Mouse (Mus musculus) kidney, embryonic 15.5 days (tissue): ENCODE measurements around the gene Lamc2. TPM values are rescaled to one million over a fixed set of nuclear protein-coding genes. Genes with fewer than 3 reads are reported as not detected.
"Not testable (repeated sequence)": the region's sequence is repeated elsewhere in the genome, so short reads cannot be mapped to it uniquely, and the experiment has no call there.

Source experiments
- ATAC-seq: fragments of 200-750 bp; cut with Nextera tagmentation; replicated peaks from 2 replicates; pipeline ENCODE4 v1.8.0; 2017; ENCODE audit warnings: moderate TSS enrichment; ENCODE audit not compliant: low FRiP score
- H3K27ac ChIP-seq: fragments of 300-500 bp; sonication (generic); 2 replicates; pipeline ENCODE4 v1.5.1; 2015; ENCODE audit warnings: mild to moderate bottlenecking, inconsistent platforms
- H3K27me3 ChIP-seq: fragments of 300-500 bp; sonication (generic); 2 replicates; pipeline ENCODE4 v1.6.1; 2015; ENCODE audit warnings: inconsistent platforms
- H3K36me3 ChIP-seq: fragments of 300-500 bp; sonication (generic); 2 replicates; pipeline ENCODE4 v1.6.1; 2015; ENCODE audit warnings: inconsistent platforms
- H3K4me1 ChIP-seq: fragments of 300-500 bp; sonication (generic); 2 replicates; pipeline ENCODE4 v1.6.1; 2015; ENCODE audit warnings: inconsistent platforms
- H3K4me2 ChIP-seq: fragments of 300-500 bp; sonication (generic); 2 replicates; pipeline ENCODE4 v1.6.1; 2015; ENCODE audit warnings: moderate library complexity, mild to moderate bottlenecking, inconsistent platforms
- H3K4me3 ChIP-seq: fragments of 300-500 bp; sonication (generic); replicated peaks from 2 replicates; pipeline ENCODE4 v1.5.1; 2015; ENCODE audit warnings: mild to moderate bottlenecking, inconsistent platforms
- H3K9ac ChIP-seq: fragments of 300-500 bp; sonication (generic); 2 replicates; pipeline ENCODE4 v1.6.1; 2015; ENCODE audit warnings: mild to moderate bottlenecking, inconsistent platforms
- H3K9me3 ChIP-seq: fragments of 300-500 bp; sonication (generic); replicated peaks from 2 replicates; pipeline ENCODE4 v1.6.1; 2016; ENCODE audit warnings: inconsistent platforms
- WGBS: fragments of 180-500 bp; shearing (Covaris S2); methylation state at CpG from one replicate; pipeline ENCODE4 v1.1.7; 2015; ENCODE audit warnings: mixed read lengths; 5-methylcytosine and 5-hydroxymethylcytosine counted together
- polyA plus RNA-seq: library from polyadenylated mRNA; unstranded; fragments of >200 nt; fragmentation: Nextera tagmentation; extraction: Ambion mirVana; gene quantifications from 2 replicates; pipeline ENCODE4 v1.2.1, GENCODE M21; 2015

Lamc2 gene
- polyA plus RNA-seq, 1 experiment from 2014 or later = 42.3 TPM

DNA sequence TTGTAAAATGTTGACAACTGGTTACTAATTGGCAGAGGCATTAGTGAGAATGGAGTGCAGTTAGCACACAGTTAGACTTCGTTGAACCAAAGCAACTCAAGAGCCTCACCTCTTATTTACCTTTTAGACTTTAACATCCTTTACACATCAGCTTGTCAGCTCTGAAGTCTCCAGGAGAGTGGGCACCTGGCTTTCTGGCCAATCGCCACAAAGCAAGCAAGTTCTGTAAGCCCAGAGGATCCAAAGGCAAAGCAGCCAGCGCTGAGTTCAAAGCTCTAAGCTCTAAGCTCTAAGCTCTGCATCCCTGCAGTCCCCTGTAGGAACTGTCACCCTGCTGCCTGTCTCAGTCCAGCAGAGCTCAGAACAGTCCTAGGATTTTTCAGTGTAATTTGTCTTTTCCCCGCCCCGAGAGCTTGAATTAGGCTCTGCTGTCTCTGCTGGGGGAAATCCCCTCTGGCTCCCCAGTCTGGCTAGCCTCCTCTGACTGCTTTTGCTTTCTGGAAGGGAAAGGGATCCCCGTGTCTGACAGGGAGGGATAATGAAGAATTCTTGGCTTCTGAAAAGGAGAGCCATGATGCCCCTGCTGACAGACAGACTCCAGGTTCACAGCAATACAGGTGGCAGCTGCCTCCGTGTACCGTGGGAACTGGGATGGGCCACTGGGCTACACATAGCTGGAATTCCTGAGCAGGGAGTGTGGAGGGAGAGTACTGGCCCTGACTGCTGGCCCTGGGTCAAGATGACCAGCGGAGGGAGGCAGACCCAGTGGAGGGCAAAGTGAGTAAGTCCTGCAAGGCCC is 94.6 kb downstream of the Lamc2 start:
- H3K4me1 ChIP-seq = peaks cover 34% of the 10 kb centered on the region
- H3K4me2 ChIP-seq = 0 out of 2 replicates have a peak overlapping the region, but pooled peaks have one; percentile 6
- peak; percentile 86 for ATAC-seq
- 35% methylated on average over 9 of the region's 9 CpGs for WGBS
- no peaks in the 10 kb centered on the region for H3K9me3 ChIP-seq
- no peaks in the 10 kb centered on the region for H3K36me3 ChIP-seq
- no peak overlapping the region for H3K4me3 ChIP-seq
- H3K27me3 ChIP-seq = no peaks in the 10 kb centered on the region
- no peak overlapping the region for H3K9ac ChIP-seq
- peak overlapping the region; percentile 74 for H3K27ac ChIP-seq

DNA sequence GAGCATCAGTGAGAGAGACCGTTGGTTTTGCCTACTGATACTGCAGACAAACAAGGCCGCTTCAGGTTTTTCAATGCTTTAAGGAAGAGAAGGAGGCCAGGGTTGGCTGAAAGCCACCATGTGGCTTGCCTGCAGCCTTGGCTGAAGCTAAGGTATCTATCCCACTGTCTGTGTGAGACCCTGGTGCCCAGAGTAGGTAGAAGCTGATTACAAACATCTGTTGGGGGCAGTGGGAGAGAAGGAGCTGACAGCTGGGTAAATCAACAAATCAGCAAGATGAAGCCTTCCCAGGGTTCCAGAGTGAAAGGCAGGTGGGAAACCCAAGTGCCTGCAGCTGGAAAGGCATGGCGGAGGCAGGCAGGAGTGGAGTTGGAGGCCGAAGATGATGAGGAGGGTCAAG is 95.4 kb downstream of the Lamc2 start:
- ATAC-seq = no peak
- Histone ChIP-seq H3K9me3 (no peaks in the 10 kb centered on the region), H3K4me1 (peaks cover 25% of the 10 kb centered on the region), H3K4me2 (no peak overlapping the region), H3K27me3 (no peaks in the 10 kb centered on the region), H3K4me3 (no peak overlapping the region), H3K27ac (no peak overlapping the region), H3K9ac (no peak overlapping the region), H3K36me3 (no peaks in the 10 kb centered on the region)
- WGBS = 74% methylated on average over 4 of the region's 4 CpGs

GRCm38 (mm10) chr1:153090081-153090480 is 96.2 kb downstream of the Lamc2 start:
- 81% methylated on average over 2 of the region's 2 CpGs for WGBS
- no peak overlapping the region for H3K4me3 ChIP-seq
- peaks cover 25% of the 10 kb centered on the region for H3K4me1 ChIP-seq
- no peaks in the 10 kb centered on the region for H3K9me3 ChIP-seq
- no peak for ATAC-seq
- H3K36me3 ChIP-seq = no peaks in the 10 kb centered on the region
- no peaks in the 10 kb centered on the region for H3K27me3 ChIP-seq
- no peak overlapping the region for H3K4me2 ChIP-seq
- no peak overlapping the region for H3K27ac ChIP-seq
- no peak overlapping the region for H3K9ac ChIP-seq

GRCm38 (mm10) chr1:153087771-153088170 is 98.5 kb downstream of the Lamc2 start:
- Histone ChIP-seq H3K27me3 (no peaks in the 10 kb centered on the region), H3K4me2 (no peak overlapping the region), H3K9ac (no peak overlapping the region), H3K36me3 (no peaks in the 10 kb centered on the region), H3K4me3 (no peak overlapping the region), H3K9me3 (no peaks in the 10 kb centered on the region), H3K4me1 (peaks cover 15% of the 10 kb centered on the region), H3K27ac (no peak overlapping the region)
- WGBS = 80% methylated on average over 5 of the region's 5 CpGs
- no peak for ATAC-seq

- H3K9ac ChIP-seq = no peak overlapping the region
- H3K36me3 ChIP-seq = no peaks in the 10 kb centered on the region
- no peak for ATAC-seq
- H3K4me2 ChIP-seq = no peak overlapping the region
- no peaks in the 10 kb centered on the region for H3K27me3 ChIP-seq
- H3K27ac ChIP-seq = no peak overlapping the region
- H3K4me3 ChIP-seq = no peak overlapping the region
- 87% methylated on average over 5 of the region's 5 CpGs for WGBS
- H3K9me3 ChIP-seq = no peaks in the 10 kb centered on the region
- no peaks in the 10 kb centered on the region for H3K4me1 ChIP-seq
Observed at GRCm38 (mm10) chr1:153085198-153085597, 101.0 kb downstream of the Lamc2 start.

DNA sequence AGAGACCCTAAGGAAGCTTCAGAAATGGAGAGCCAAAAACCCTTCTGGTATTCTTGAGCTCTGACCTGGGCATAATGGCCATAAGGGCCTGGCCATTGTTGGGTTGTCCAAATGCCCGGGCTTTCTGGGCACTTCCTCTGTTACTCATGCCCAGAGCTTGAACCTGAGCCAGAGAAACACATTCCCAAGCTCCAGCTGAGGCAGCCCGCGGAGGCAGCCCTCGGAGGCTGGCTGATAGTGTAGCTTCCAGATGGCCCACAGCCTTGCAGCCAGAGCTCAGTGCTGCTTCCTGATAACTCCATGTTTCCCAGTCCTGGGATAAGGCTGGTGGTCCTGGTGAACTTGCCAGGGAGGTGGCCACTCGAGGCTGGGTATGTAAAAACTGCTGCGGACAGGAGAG is 102.1 kb downstream of the Lamc2 start:
- H3K27ac ChIP-seq = no peak overlapping the region
- H3K27me3 ChIP-seq = no peaks in the 10 kb centered on the region
- no peaks in the 10 kb centered on the region for H3K4me1 ChIP-seq
- no peaks in the 10 kb centered on the region for H3K36me3 ChIP-seq
- no peak overlapping the region for H3K4me3 ChIP-seq
- H3K9me3 ChIP-seq = no peaks in the 10 kb centered on the region
- ATAC-seq = no peak
- H3K4me2 ChIP-seq = no peak overlapping the region
- 80% methylated on average over 6 of the region's 6 CpGs for WGBS
- H3K9ac ChIP-seq = no peak overlapping the region

DNA sequence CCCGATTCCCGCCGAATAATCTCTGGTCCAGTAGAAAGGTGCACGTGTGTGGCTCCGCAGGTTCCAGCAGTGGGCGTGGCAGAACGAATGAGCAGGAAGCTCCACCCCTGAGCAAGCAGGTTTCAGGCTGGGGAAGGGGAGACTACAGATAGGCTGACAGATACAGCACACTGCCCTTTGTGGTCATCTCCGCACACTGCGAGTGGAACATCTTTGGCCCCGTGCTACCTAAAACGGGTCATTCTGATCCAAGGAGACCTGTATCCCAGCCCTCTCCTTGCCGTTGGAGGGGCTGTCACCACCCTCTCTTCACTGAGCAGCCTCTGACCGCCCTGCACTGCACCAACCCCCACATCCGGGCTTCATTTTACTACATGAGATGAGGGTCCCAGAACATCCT is 103.0 kb downstream of the Lamc2 start:
- not testable (repeated sequence) for H3K9me3 ChIP-seq, H3K27ac ChIP-seq, H3K4me2 ChIP-seq, H3K9ac ChIP-seq, ATAC-seq, H3K36me3 ChIP-seq, H3K27me3 ChIP-seq, H3K4me3 ChIP-seq, H3K4me1 ChIP-seq
- 92% methylated on average over 10 of the region's 14 CpGs for WGBS

- H3K36me3 ChIP-seq = no peaks in the 10 kb centered on the region
- H3K27me3 ChIP-seq = peaks cover 38% of the 10 kb centered on the region
- H3K4me2 ChIP-seq = no peak overlapping the region
- peaks cover 15% of the 10 kb centered on the region; the same call in 1 of the 2 replicates for H3K4me1 ChIP-seq
- no peak overlapping the region for H3K27ac ChIP-seq
- H3K9ac ChIP-seq = no peak overlapping the region
- no peak overlapping the region for H3K4me3 ChIP-seq
- peak; percentile 75 for ATAC-seq
- WGBS = 45% methylated on average over 6 of the region's 6 CpGs
- no peaks in the 10 kb centered on the region for H3K9me3 ChIP-seq
Observed at GRCm38 (mm10) chr1:153075955-153076354, 110.3 kb downstream of the Lamc2 start.

DNA sequence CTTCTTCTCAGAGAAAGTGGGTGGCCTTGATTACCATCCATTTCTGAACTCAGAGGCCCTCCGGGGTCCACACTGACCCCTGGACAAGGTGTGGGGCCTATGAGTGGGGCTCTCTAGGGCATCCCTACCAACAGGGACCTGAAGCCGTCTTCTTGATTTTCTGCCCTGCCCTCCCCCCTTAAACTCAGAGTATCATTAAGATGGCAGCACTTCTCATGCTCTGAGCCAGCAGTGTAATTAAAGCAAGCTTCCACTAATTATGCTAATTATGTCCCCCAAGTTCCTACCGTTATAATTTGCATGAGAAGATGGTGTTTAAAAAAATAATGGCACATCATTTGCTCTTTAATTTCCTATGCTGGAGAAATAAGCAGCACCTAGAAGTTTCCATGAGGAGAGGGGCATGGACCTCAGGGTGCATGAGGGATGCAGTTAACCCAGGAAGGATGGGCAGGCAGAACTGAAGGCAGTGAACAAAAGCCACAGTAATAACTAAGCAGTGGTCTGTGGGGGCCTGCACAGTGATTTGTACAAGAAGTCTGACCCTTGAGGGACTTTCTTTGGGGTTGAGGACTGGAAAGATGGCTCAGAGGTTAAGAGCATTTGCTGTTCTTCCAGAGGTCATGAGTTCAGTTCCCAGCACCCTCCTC is 111.0 kb downstream of the Lamc2 start:
- Histone ChIP-seq H3K9me3 (no peaks in the 10 kb centered on the region), H3K9ac (no peak overlapping the region), H3K27me3 (peaks cover 40% of the 10 kb centered on the region), H3K36me3 (no peaks in the 10 kb centered on the region), H3K4me2 (no peak overlapping the region), H3K4me3 (no peak overlapping the region), H3K27ac (no peak overlapping the region), H3K4me1 (peaks cover 15% of the 10 kb centered on the region; the same call in 1 of the 2 replicates)
- WGBS = 78% methylated on average over 3 of the region's 3 CpGs
- no peak for ATAC-seq

GRCm38 (mm10) chr1:153073441-153073840 is 112.8 kb downstream of the Lamc2 start:
- Histone ChIP-seq H3K9ac (no peak overlapping the region), H3K9me3 (no peaks in the 10 kb centered on the region), H3K4me2 (no peak overlapping the region), H3K27me3 (peaks cover 40% of the 10 kb centered on the region), H3K4me3 (no peak overlapping the region), H3K27ac (no peak overlapping the region), H3K36me3 (no peaks in the 10 kb centered on the region), H3K4me1 (peaks cover 15% of the 10 kb centered on the region; the same call in 1 of the 2 replicates)
- no peak for ATAC-seq
- WGBS = 12% methylated on average over 9 of the region's 9 CpGs
